Mouse (Mus musculus) midbrain, embryonic 10.5 days (tissue): ENCODE data around the gene Acrbp. TPM values are rescaled to one million over a fixed set of nuclear protein-coding genes. Genes with fewer than 3 reads are reported as not detected.

ENCODE experiments used
- DNase-seq: peaks from one replicate; pipeline ENCODE4 v3.0.0-alpha.2; 2017; ENCODE audit warnings: low spot score
- H3K27ac ChIP-seq: fragments of 300-500 bp; sonication (generic); replicated peaks from 2 replicates; pipeline ENCODE4 v1.5.1; 2016; ENCODE audit warnings: mild to moderate bottlenecking
- H3K27me3 ChIP-seq: fragments of 300-500 bp; sonication (generic); 2 replicates; pipeline ENCODE4 v1.6.1; 2016; ENCODE audit warnings: low read depth, mild to moderate bottlenecking; ENCODE audit not compliant: poor library complexity, severe bottlenecking
- H3K36me3 ChIP-seq: fragments of 300-500 bp; sonication (generic); 2 replicates; pipeline ENCODE4 v1.6.1; 2016; ENCODE audit warnings: mild to moderate bottlenecking, moderate library complexity
- H3K4me1 ChIP-seq: fragments of 300-500 bp; sonication (generic); 2 replicates; pipeline ENCODE4 v1.6.1; 2016
- H3K4me3 ChIP-seq: fragments of 300-500 bp; sonication (generic); 2 replicates; pipeline ENCODE4 v1.5.1; 2016; ENCODE audit warnings: mild to moderate bottlenecking, moderate library complexity
- H3K9me3 ChIP-seq: fragments of 300-500 bp; sonication (generic); replicated peaks from 2 replicates; pipeline ENCODE4 v1.6.1; 2016; ENCODE audit warnings: mild to moderate bottlenecking
- WGBS: fragments of 180-500 bp; shearing (Covaris S2); methylation state at CpG from one replicate; pipeline ENCODE4 v1.1.7; 2016; 5-methylcytosine and 5-hydroxymethylcytosine counted together
- polyA plus RNA-seq: library from polyadenylated mRNA; unstranded; fragments of >200 nt; fragmentation: Nextera tagmentation; extraction: Ambion mirVana; gene quantifications from 2 replicates; pipeline ENCODE4 v1.2.1, GENCODE M21; 2016

Gene Acrbp
- polyA plus RNA-seq, 1 experiment from 2014 or later = 10.1 TPM

- H3K27ac ChIP-seq = peak overlapping the region; percentile 97
- peaks cover 39% of the 10 kb centered on the region for H3K36me3 ChIP-seq
- H3K4me1 ChIP-seq = peaks cover 56% of the 10 kb centered on the region
- no peak for DNase-seq
- 3% methylated on average over 29 of the region's 32 CpGs for WGBS
- H3K27me3 ChIP-seq = no peaks in the 10 kb centered on the region
- peak overlapping the region; percentile 80 for H3K4me3 ChIP-seq
- H3K9me3 ChIP-seq = no peaks in the 10 kb centered on the region
These were observed 46.7 kb downstream of the Acrbp start for GRCm38 (mm10) chr6:125096279-125096596.

GRCm38 (mm10) chr6:125096597-125097345 is 47.3 kb downstream of the Acrbp start:
- Histone ChIP-seq H3K27me3 (no peaks in the 10 kb centered on the region), H3K4me1 (peaks cover 51% of the 10 kb centered on the region), H3K27ac (peak overlapping the region; percentile 97), H3K4me3 (peak overlapping the region; percentile 80), H3K9me3 (no peaks in the 10 kb centered on the region), H3K36me3 (peaks cover 44% of the 10 kb centered on the region)
- DNase-seq = peak; percentile 66
- under 1% methylated on average over 43 of the region's 44 CpGs for WGBS

- Histone ChIP-seq H3K9me3 (no peaks in the 10 kb centered on the region), H3K4me1 (peaks cover 51% of the 10 kb centered on the region), H3K27ac (peak overlapping the region; percentile 97), H3K36me3 (peaks cover 49% of the 10 kb centered on the region), H3K4me3 (peak overlapping the region; percentile 80), H3K27me3 (no peaks in the 10 kb centered on the region)
- WGBS = 1% methylated on average over 12 of the region's 12 CpGs
- DNase-seq = peak; percentile 31
These were observed 47.8 kb downstream of the Acrbp start for GRCm38 (mm10) chr6:125097346-125097689.

GRCm38 (mm10) chr6:125097951-125098350 is 48.5 kb downstream of the Acrbp start:
- Histone ChIP-seq H3K4me3 (peak overlapping the region; percentile 80), H3K9me3 (no peaks in the 10 kb centered on the region), H3K27ac (peak overlapping the region; percentile 97), H3K36me3 (peaks cover 56% of the 10 kb centered on the region), H3K4me1 (peaks cover 51% of the 10 kb centered on the region), H3K27me3 (no peaks in the 10 kb centered on the region)
- 63% methylated on average over 8 of the region's 8 CpGs for WGBS
- no peak for DNase-seq

GRCm38 (mm10) chr6:125098513-125098912 is 49.0 kb downstream of the Acrbp start:
- 73% methylated on average over 3 of the region's 3 CpGs for WGBS
- Histone ChIP-seq H3K4me3 (peak overlapping the region; percentile 80), H3K9me3 (no peaks in the 10 kb centered on the region), H3K27ac (peak overlapping the region; percentile 97), H3K36me3 (peaks cover 61% of the 10 kb centered on the region), H3K27me3 (no peaks in the 10 kb centered on the region), H3K4me1 (peaks cover 51% of the 10 kb centered on the region)
- DNase-seq = no peak

- Histone ChIP-seq H3K27ac (peak overlapping the region; percentile 97), H3K9me3 (no peaks in the 10 kb centered on the region), H3K4me3 (peak overlapping the region; percentile 80), H3K27me3 (no peaks in the 10 kb centered on the region), H3K36me3 (peaks cover 71% of the 10 kb centered on the region), H3K4me1 (peaks cover 51% of the 10 kb centered on the region)
- DNase-seq = no peak
- 52% methylated on average over 5 of the region's 5 CpGs for WGBS
These were observed 50.0 kb downstream of the Acrbp start for GRCm38 (mm10) chr6:125099421-125099971.

- Histone ChIP-seq H3K27me3 (no peaks in the 10 kb centered on the region), H3K27ac (no peak overlapping the region), H3K9me3 (no peaks in the 10 kb centered on the region), H3K4me3 (0 out of 2 replicates have a peak overlapping the region, but pooled peaks have one; percentile 3), H3K4me1 (peaks cover 38% of the 10 kb centered on the region), H3K36me3 (peaks cover 91% of the 10 kb centered on the region)
- 88% methylated on average over 9 of the region's 9 CpGs for WGBS
- DNase-seq = no peak
These were observed 52.0 kb downstream of the Acrbp start for GRCm38 (mm10) chr6:125101444-125101843.

- Histone ChIP-seq H3K36me3 (peaks cover 100% of the 10 kb centered on the region), H3K9me3 (0 out of 2 replicates have a peak, but pooled peaks cover 8% of the 10 kb centered on the region), H3K4me3 (no peak overlapping the region), H3K27me3 (no peaks in the 10 kb centered on the region), H3K27ac (no peak overlapping the region), H3K4me1 (peaks cover 16% of the 10 kb centered on the region)
- WGBS = 95% methylated on average over 4 of the region's 4 CpGs
- no peak for DNase-seq
These were observed 54.7 kb downstream of the Acrbp start for GRCm38 (mm10) chr6:125104223-125104622.

- no peak overlapping the region for H3K27ac ChIP-seq
- H3K9me3 ChIP-seq = 0 out of 2 replicates have a peak, but pooled peaks cover 8% of the 10 kb centered on the region
- 96% methylated on average over 2 of the region's 2 CpGs for WGBS
- H3K27me3 ChIP-seq = no peaks in the 10 kb centered on the region
- DNase-seq = no peak
- peaks cover 100% of the 10 kb centered on the region for H3K36me3 ChIP-seq
- H3K4me3 ChIP-seq = no peak overlapping the region
- H3K4me1 ChIP-seq = no peaks in the 10 kb centered on the region
These were observed 58.2 kb downstream of the Acrbp start for GRCm38 (mm10) chr6:125107705-125108104.

GRCm38 (mm10) chr6:125109371-125109770 is 59.9 kb downstream of the Acrbp start:
- DNase-seq = no peak
- H3K4me3 ChIP-seq = no peak overlapping the region
- 92% methylated on average over 14 of the region's 14 CpGs for WGBS
- H3K27ac ChIP-seq = no peak overlapping the region
- H3K36me3 ChIP-seq = peaks cover 100% of the 10 kb centered on the region
- no peaks in the 10 kb centered on the region for H3K27me3 ChIP-seq
- 0 out of 2 replicates have a peak, but pooled peaks cover 8% of the 10 kb centered on the region for H3K9me3 ChIP-seq
- H3K4me1 ChIP-seq = no peaks in the 10 kb centered on the region

GRCm38 (mm10) chr6:125110927-125111326 is 61.4 kb downstream of the Acrbp start:
- no peaks in the 10 kb centered on the region for H3K27me3 ChIP-seq
- 94% methylated on average over 7 of the region's 7 CpGs for WGBS
- 0 out of 2 replicates have a peak, but pooled peaks cover 8% of the 10 kb centered on the region for H3K9me3 ChIP-seq
- H3K4me3 ChIP-seq = no peak overlapping the region
- DNase-seq = peak; percentile 50
- no peaks in the 10 kb centered on the region for H3K4me1 ChIP-seq
- peaks cover 100% of the 10 kb centered on the region for H3K36me3 ChIP-seq
- H3K27ac ChIP-seq = no peak overlapping the region

GRCm38 (mm10) chr6:125112553-125112952 is 63.1 kb downstream of the Acrbp start:
- Histone ChIP-seq H3K9me3 (no peaks in the 10 kb centered on the region), H3K27ac (no peak overlapping the region), H3K27me3 (no peaks in the 10 kb centered on the region), H3K4me1 (no peaks in the 10 kb centered on the region), H3K36me3 (peaks cover 100% of the 10 kb centered on the region), H3K4me3 (no peak overlapping the region)
- DNase-seq = no peak
- WGBS = 96% methylated on average over 11 of the region's 11 CpGs
